12 mouse cellular contexts compared by ENCODE assay signal in the genomic region with DNA sequence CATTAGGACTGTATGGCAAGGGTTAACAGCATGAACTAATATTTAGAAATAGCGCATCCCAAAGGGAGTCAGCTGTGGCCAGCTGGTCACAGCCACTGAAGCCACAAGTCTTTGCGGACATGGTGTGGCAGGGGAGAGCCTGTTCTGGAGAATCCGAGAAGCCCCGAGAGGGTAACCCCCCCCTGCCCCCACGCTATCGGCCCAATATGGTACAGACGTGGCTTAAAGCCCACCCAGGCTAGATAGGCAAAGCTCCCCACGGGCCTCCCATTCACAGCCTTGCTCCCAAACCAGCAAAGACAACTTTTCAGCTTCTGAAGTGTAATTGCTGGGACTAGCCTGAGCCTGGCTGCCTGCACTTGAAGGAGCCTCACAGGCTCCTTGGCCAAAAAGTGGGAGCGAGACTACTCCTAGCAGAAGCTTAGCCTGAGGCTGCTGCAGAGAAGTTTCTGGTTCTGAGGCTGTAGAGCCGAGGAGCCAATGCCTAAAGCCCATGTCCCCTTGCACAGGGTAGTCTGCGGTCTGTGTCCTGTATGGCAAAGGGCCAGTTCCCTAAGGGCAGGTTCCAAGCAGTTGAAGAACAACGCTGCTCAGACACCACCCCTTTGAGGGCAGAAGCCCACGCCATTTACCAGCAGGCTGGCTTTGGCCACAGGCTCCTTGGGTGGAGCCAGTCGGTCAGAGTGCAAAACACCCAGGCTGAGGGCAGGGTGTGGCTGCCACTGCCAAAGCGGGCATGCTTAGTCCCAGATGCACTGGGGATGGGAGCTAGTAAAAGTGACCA. TPM values are rescaled to one million over a fixed set of nuclear protein-coding genes. Genes with fewer than 3 reads are reported as not detected.
DNase-seq lines count a peak whose midpoint lies in the region; ATAC-seq and TF ChIP-seq lines count a peak whose summit lies in the region.
"Had no signal": no experiment of that assay in that cellular context is flagged by ENCODE, and none has a peak within 500 bp of the region (broad histone marks: within the 10 kb centered on the region; RNA-seq: fewer than 3 reads in every experiment).

No protein-coding gene starts in this region.

- peak; percentile 28 for ATAC-seq in Patski
- peak; percentile 16; the same call in 1 of the 2 replicates for ATAC-seq in embryonic facial prominence, embryonic 14.5 days (ENCODE audit: low read depth)
- ATAC-seq in limb, embryonic 15.5 days (ENCODE audit: insufficient number of reproducible peaks, low FRiP score, low TSS enrichment, low read depth), result no peak
- ATAC-seq in erythroid progenitor cell, adult 5-6 weeks (replicated peaks; ENCODE audit: low FRiP score, poor library complexity, severe bottlenecking), result no peak
- no peak for ATAC-seq in erythroblast, adult 5-6 weeks (replicated peaks; ENCODE audit: low FRiP score, poor library complexity, severe bottlenecking)
- ATAC-seq: inflammation-experienced regulatory T-cells, adult 6 months had no signal

- no peaks in the 10 kb centered on the region for H3K9me3 ChIP-seq in embryonic facial prominence, embryonic 14.5 days (ENCODE audit: control insufficient read depth, low read length)
- no peaks in the 10 kb centered on the region for H3K9me3 ChIP-seq in limb, embryonic 15.5 days
- H3K9me3 ChIP-seq: limb, embryonic 12.5 days had no signal

- 37% methylated on average over 14 of the region's 15 CpGs for WGBS in embryonic facial prominence, embryonic 14.5 days
- WGBS in limb, embryonic 15.5 days, result 42% methylated on average over 15 of the region's 15 CpGs

- H3K36me3 ChIP-seq in embryonic facial prominence, embryonic 14.5 days (ENCODE audit: control insufficient read depth, insufficient read depth, low read length), result no peaks in the 10 kb centered on the region
- H3K36me3 ChIP-seq in limb, embryonic 15.5 days, result no peaks in the 10 kb centered on the region
- H3K36me3 ChIP-seq: limb, embryonic 12.5 days had no signal

- H3K4me2 ChIP-seq in embryonic facial prominence, embryonic 14.5 days (ENCODE audit: low read depth, low read length), result no peak overlapping the region
- 0 out of 2 replicates have a peak overlapping the region, but pooled peaks have one; percentile 2 for H3K4me2 ChIP-seq in limb, embryonic 15.5 days
- H3K4me2 ChIP-seq: limb, embryonic 12.5 days had no signal

- H3K27me3 ChIP-seq in Patski, result no peaks in the 10 kb centered on the region
- H3K27me3 ChIP-seq in embryonic facial prominence, embryonic 14.5 days (replicated peaks; ENCODE audit: control insufficient read depth, insufficient read depth, low read length), result no peaks in the 10 kb centered on the region
- H3K27me3 ChIP-seq in limb, embryonic 15.5 days, result no peaks in the 10 kb centered on the region; the same call in 1 of the 2 replicates

- TF ChIP-seq CTCF in Patski (IDR thresholded peaks at IDR 0.05), result no peak

- CTCF ChIA-PET in Patski (lab: Charles Lee), result interaction anchor here (0.8 to 2.1 kb wide), 3 partner anchors 10 to 17 kb away, joined by 3 to 6 read pairs (median 4); no protein-coding TSS in a partner anchor

- peak; percentile 67 for DNase-seq in Patski (ENCODE audit: low read depth, low spot score)
- peak; percentile 50 for DNase-seq in embryonic facial prominence, embryonic 14.5 days (ENCODE audit: low spot score)
- DNase-seq in kidney, adult 11 months, result peak; percentile 49
- DNase-seq in retina, postnatal 1 day, result no peak
- DNase-seq: spleen, adult 18-20 months; thymus, postnatal 4 days had no signal

- in situ Hi-C loops in Patski (cut with MboI; ENCODE audit: low pct_unique_long_range_greater_than_20kb), result no loop called here

- no peak overlapping the region for H3K9ac ChIP-seq in embryonic facial prominence, embryonic 14.5 days (ENCODE audit: low read depth, low read length)
- H3K9ac ChIP-seq in limb, embryonic 15.5 days, result no peak overlapping the region
- H3K9ac ChIP-seq: limb, embryonic 12.5 days had no signal

- H3K27ac ChIP-seq in embryonic facial prominence, embryonic 14.5 days (replicated peaks; ENCODE audit: low read depth, low read length), result peak overlapping the region; percentile 34
- peak overlapping the region; percentile 71 for H3K27ac ChIP-seq in limb, embryonic 15.5 days
- H3K27ac ChIP-seq: limb, embryonic 12.5 days had no signal

- no peak overlapping the region for H3K4me3 ChIP-seq in embryonic facial prominence, embryonic 14.5 days (ENCODE audit: low read depth, low read length)
- H3K4me3 ChIP-seq in limb, embryonic 15.5 days, result no peak overlapping the region
- H3K4me3 ChIP-seq: limb, embryonic 12.5 days had no signal

- peaks cover 27% of the 10 kb centered on the region for H3K4me1 ChIP-seq in embryonic facial prominence, embryonic 14.5 days (ENCODE audit: control insufficient read depth, insufficient read depth, low read length)
- peaks cover 42% of the 10 kb centered on the region for H3K4me1 ChIP-seq in limb, embryonic 15.5 days

- POLR2A ChIA-PET in Patski (lab: Charles Lee), result interaction anchor here (1.2 kb wide), 1 partner anchor 9 kb away, joined by 5 read pairs; no protein-coding TSS in a partner anchor

RNA-seq across cellular contexts. Expression of a gene that starts 3.8 kb away (rescaled TPM):
- polyA plus RNA-seq in Patski (2021), result not detected
- polyA plus RNA-seq in embryonic facial prominence, embryonic 14.5 days (2014; fragmentation: Nextera tagmentation; extraction: Ambion mirVana), result 1.7 and 2.7 TPM in 2 replicates
- polyA plus RNA-seq in limb, embryonic 15.5 days (2015; fragmentation: Nextera tagmentation; extraction: Ambion mirVana), result 1.00 and 3.4 TPM in 2 replicates
- not detected in 2 replicates for total RNA-seq in erythroid progenitor cell, adult 5-6 weeks (2015; ENCODE audit: low replicate concordance)
- not detected in 2 replicates for total RNA-seq in erythroid progenitor cell, adult 5-6 weeks (2017; ENCODE audit: low replicate concordance)
- total RNA-seq in erythroblast, adult 5-6 weeks (2015; ENCODE audit: low replicate concordance), result not detected in 2 replicates
- total RNA-seq in erythroblast, adult 5-6 weeks (2017; ENCODE audit: low replicate concordance), result not detected in 2 replicates
- total RNA-seq: ES-E14 had no signal
- polyA plus RNA-seq: inflammation-experienced regulatory T-cells, adult 6 months had no signal

RNA-seq across cellular contexts. Expression of a gene that starts 4.2 kb away (rescaled TPM):
- 0.08 TPM for polyA plus RNA-seq in Patski (2021)
- polyA plus RNA-seq in embryonic facial prominence, embryonic 14.5 days (2014; fragmentation: Nextera tagmentation; extraction: Ambion mirVana), result 34.8 and 35.1 TPM in 2 replicates
- 49.1 and 52.2 TPM in 2 replicates for polyA plus RNA-seq in limb, embryonic 15.5 days (2015; fragmentation: Nextera tagmentation; extraction: Ambion mirVana)
- not detected in 2 replicates for total RNA-seq in erythroid progenitor cell, adult 5-6 weeks (2015; ENCODE audit: low replicate concordance)
- total RNA-seq in erythroid progenitor cell, adult 5-6 weeks (2017; ENCODE audit: low replicate concordance), result not detected in 2 replicates
- not detected in 2 replicates for total RNA-seq in erythroblast, adult 5-6 weeks (2015; ENCODE audit: low replicate concordance)
- total RNA-seq in erythroblast, adult 5-6 weeks (2017; ENCODE audit: low replicate concordance), result 0.28 TPM in 1 of 2 replicates, not detected in the other
- polyA plus RNA-seq: inflammation-experienced regulatory T-cells, adult 6 months had no signal

Comparison
In these comparisons a context has a peak if more than half of its experiments do, and no peak if none do; other contexts are left out.
1. ATAC-seq: peak in Patski (single experiment) and embryonic facial prominence, embryonic 14.5 days (single experiment); none in limb, embryonic 15.5 days (single experiment), erythroid progenitor cell, adult 5-6 weeks (single experiment) and erythroblast, adult 5-6 weeks (single experiment).
2. RNA of a gene that starts 4.2 kb away (polyA plus RNA-seq): 49.1 to 52.2 TPM in limb, embryonic 15.5 days and 34.8 to 35.1 TPM in embryonic facial prominence, embryonic 14.5 days; 0.08 TPM in Patski (single experiment); every median in the first group is over 10 times any median in the second.